Mouse (Mus musculus) megakaryocyte-erythroid progenitor cell, adult 5-6 weeks (primary cell): ENCODE data around the gene Ppie. TPM values are rescaled to one million over a fixed set of nuclear protein-coding genes. Genes with fewer than 3 reads are reported as not detected.
A peak's percentile ranks its signal among the peaks of the same experiment; 100 is the strongest.
"Not testable (repeated sequence)": the region's sequence is repeated elsewhere in the genome, so short reads cannot be mapped to it uniquely, and the experiment has no call there.

ENCODE experiments used
- ATAC-seq: replicated peaks from 2 replicates; pipeline ENCODE4 v1.8.0; 2016; ENCODE audit warnings: mild to moderate bottlenecking, inconsistent platforms; ENCODE audit not compliant: severe bottlenecking, poor library complexity, low FRiP score, low TSS enrichment
- total RNA-seq, 2 experiments: library from RNA; stranded (forward) in 1 of 2; stranded (reverse) in 1 of 2; fragments of 200-1000, 215-1000 nt in 1 of 2; fragments of >200 nt in 1 of 2; fragmentation: Nextera tagmentation in 1 of 2; gene quantifications; 2 replicates each; pipeline ENCODE4 v1.2.3; 2014 to 2017

Ppie gene
- total RNA-seq, 2 experiments from 2014 or later, result 78.6 to 87.1 TPM

GRCm38 (mm10) chr4:123116640-123117039 lies 23.1 kb downstream of the Ppie start:
- ATAC-seq, result not testable (repeated sequence)

DNA sequence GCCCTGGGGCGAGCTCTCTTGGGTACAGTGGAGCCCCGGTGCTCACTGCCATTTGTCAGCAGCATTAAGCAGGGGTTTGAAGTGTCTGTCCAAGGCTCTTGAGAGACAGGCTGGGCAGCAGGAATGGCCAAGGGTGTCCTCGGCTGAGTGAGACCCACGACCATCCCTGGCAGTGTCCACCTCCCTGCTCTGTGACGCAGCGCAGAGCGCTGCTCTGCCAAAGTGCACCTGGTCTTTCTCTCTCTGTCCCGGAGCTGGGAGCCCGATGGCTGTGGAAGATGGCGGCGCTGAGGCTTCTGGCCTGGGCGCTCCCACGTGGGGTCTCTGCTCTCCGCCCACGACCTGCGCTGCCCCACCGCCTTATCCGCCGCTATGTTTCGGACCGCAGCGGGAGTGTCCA lies 23.7 kb downstream of the Ppie start, which contains the start of gene Oxct2b:
Oxct2b (plus strand) TSS at position 256 of the 400 bp plus-strand sequence.
- no peak for ATAC-seq

GRCm38 (mm10) chr4:123114651-123115050 lies 25.1 kb downstream of the Ppie start:
- ATAC-seq, result not testable (repeated sequence)

GRCm38 (mm10) chr4:123112216-123112764 lies 27.5 kb downstream of the Ppie start:
- ATAC-seq, result peak; percentile 37; the same call in 1 of the 2 replicates

DNA sequence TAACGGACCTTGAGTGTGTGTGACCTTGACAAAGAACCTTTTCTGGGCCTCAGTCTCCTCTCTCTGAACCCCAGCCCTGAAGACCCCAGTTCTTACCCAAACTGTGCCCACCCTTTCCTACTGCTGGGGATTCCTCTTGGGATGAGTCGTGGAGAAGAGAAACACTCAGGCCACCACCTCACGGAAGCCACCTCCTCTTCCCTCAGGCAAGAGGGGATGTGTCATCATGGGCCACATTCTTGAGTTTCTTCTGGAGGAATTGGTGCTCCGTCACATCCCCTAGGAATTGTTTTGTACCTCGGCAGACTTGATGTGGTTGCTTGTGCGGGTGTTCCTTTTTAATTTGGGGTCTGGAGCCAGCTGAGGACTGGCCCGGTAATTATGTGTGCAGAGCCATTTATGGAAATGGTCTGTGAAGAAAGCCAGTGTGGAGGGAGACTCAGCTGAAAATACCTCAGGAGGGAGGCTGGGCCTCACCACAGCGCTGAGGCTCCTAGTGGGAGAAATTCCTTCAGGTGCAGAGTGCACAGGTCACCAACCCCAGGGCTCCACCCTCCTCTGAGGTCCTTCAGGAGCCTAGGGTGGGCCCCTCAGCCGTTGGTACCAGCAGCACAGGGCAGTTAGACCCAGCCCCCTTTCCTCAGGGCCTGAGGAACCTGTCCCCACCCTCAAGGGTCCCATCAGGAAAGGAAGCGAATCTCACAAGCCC lies 28.3 kb downstream of the Ppie start:
- not testable (repeated sequence) for ATAC-seq

DNA sequence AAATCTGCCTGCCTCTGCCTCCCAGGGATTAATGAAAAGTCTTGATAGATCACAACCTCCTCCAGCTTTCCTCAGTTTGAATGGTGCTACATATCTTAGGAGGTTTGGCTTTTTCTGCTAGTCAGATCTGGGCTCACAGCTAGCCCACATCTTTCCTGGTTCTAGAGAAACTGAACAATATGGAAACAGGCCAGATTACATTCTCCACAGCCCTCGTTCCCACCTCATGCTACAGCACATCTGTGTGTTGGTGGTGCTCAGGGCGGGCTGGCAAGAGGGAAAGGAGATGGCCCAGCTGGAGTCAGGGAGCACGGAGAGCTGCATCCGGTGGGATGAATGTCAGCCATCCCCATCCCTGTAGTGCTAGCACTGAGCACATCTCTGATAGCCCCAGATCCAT lies 29.0 kb downstream of the Ppie start:
- no peak for ATAC-seq

GRCm38 (mm10) chr4:123108056-123108455 lies 31.7 kb downstream of the Ppie start:
- no peak for ATAC-seq

DNA sequence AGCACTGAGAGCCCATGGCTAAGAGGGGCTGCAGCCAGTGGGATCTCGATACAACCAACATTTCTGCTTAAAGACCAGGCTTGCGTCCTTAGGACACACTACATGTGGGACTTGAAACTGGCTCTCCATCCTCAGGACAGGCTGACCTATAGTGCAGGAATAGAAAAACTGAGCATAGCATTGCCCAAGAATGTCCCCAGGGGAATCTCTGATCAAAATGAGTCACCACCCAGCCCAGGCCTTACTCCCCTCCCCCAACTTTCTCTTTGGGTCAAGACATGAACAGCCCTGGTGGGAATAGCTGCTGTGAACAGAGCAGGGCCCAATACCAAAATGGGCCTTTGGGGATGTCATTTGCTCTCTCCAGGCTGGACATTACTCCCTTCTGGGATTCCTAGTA lies 32.9 kb downstream of the Ppie start:
- no peak for ATAC-seq

GRCm38 (mm10) chr4:123105929-123106328 lies 33.8 kb downstream of the Ppie start:
- ATAC-seq, result not testable (repeated sequence)

DNA sequence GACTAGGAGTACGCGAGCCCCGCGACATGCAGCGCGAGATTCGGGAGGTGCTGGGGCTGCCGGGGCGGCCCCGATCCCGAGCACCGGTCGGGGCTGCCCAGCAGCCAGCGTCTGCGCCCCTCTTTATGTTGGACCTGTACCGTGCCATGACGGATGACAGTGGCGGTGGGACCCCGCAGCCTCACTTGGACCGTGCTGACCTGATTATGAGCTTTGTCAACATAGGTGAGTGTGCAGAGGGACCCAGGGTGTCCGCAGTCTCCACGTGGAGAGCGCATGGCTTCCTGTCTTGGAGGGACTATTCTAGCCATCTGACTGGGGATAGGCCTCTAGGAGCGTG lies 34.3 kb downstream of the Ppie start:
- no peak for ATAC-seq

- ATAC-seq, result peak; percentile 36
Observed at GRCm38 (mm10) chr4:123104651-123105450, 34.9 kb downstream of the Ppie start, which contains the start of gene Bmp8b. Bmp8b (plus strand) TSS chr4:123105165.

- no peak for ATAC-seq
Observed at GRCm38 (mm10) chr4:123093869-123094268, 45.9 kb downstream of the Ppie start.

DNA sequence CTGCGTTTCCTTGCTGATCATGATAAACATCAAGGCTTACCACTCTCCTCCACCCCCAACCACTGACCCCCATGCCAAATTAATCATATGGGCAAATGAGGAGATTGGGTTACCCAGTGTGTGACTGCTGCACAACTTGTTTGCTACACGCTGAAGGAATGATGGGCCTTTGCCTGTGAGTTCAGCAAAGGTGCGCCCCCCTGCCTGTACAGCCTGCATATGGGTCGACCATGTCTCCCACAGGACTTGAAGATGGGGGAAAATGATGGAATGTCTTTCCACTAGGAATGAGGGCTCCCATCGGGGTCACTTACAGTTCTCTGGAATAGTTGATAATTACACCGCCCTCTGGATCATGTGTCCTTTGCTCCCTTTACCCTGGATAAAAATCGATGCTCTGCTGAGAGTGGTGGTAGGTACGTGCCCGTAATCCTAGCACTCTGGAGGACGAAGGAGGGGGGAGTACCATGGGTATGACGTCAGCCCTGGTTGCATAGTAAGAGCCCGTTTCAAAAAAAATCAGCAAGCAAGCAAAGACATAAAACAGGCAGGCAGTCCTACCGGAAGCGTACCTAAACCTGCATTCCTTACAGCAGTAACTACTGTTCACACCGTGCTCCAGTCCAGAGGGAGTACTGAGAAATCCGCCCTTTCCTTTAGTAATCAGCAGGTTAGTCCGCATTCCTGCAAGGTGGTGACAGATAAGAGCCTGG lies 46.5 kb downstream of the Ppie start:
- ATAC-seq, result no peak

- no peak for ATAC-seq
Observed at GRCm38 (mm10) chr4:123092621-123093020, 47.1 kb downstream of the Ppie start.

GRCm38 (mm10) chr4:123086381-123086780 lies 53.4 kb downstream of the Ppie start:
- ATAC-seq, result no peak

GRCm38 (mm10) chr4:123085290-123085689 lies 54.5 kb downstream of the Ppie start:
- ATAC-seq, result no peak

DNA sequence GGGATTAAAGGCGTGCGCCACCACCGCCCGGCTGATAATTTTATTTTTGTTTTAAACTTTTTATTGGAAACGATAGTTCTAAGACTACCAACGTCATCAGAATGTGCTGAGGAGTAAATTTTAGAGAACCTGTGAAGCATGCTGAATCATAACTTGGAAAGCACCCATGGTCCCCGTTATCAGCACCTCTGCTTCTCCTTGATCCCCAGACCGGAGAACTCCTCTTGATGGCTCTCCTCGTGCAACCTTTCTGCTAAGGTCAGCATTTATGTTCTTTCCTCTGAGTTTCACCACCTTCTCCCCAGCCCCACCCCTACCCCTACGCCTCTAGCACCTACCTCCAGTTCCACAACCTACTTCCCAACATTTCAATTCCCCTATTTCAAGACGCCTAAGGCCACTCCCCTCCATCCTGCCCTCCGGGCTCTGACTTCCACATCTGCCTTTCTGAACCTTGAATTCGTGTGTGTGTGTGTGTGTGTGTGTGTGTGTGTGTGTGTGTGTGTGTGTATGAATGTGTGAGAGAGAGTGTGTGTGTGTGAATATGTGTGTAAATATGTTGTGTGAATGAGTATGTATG lies 56.3 kb downstream of the Ppie start:
- ATAC-seq, result no peak

GRCm38 (mm10) chr4:123082283-123083163 lies 57.2 kb downstream of the Ppie start:
- peak; percentile 67 for ATAC-seq

- ATAC-seq, result peak; percentile 62
Observed at GRCm38 (mm10) chr4:123080791-123081190, 59.0 kb downstream of the Ppie start.
